Mouse (Mus musculus): ENCODE data around the gene Tspan31. TPM values are rescaled to one million over a fixed set of nuclear protein-coding genes. Genes with fewer than 3 reads are reported as not detected.
A peak's percentile ranks its signal among the peaks of the same experiment; 100 is the strongest.
"Not testable (repeated sequence)": the region's sequence is repeated elsewhere in the genome, so short reads cannot be mapped to it uniquely, and the experiment has no call there.

Gene Tspan31
- total RNA-seq, 4 experiments from 2014 or later = 62.9 to 68.4 (median 66.1) TPM

- no peak for DNase-seq (ENCODE audit: low spot score in 2 of 2)
Observed at GRCm38 (mm10) chr10:127065981-127066380, 4.1 kb downstream of the Tspan31 start.

DNA sequence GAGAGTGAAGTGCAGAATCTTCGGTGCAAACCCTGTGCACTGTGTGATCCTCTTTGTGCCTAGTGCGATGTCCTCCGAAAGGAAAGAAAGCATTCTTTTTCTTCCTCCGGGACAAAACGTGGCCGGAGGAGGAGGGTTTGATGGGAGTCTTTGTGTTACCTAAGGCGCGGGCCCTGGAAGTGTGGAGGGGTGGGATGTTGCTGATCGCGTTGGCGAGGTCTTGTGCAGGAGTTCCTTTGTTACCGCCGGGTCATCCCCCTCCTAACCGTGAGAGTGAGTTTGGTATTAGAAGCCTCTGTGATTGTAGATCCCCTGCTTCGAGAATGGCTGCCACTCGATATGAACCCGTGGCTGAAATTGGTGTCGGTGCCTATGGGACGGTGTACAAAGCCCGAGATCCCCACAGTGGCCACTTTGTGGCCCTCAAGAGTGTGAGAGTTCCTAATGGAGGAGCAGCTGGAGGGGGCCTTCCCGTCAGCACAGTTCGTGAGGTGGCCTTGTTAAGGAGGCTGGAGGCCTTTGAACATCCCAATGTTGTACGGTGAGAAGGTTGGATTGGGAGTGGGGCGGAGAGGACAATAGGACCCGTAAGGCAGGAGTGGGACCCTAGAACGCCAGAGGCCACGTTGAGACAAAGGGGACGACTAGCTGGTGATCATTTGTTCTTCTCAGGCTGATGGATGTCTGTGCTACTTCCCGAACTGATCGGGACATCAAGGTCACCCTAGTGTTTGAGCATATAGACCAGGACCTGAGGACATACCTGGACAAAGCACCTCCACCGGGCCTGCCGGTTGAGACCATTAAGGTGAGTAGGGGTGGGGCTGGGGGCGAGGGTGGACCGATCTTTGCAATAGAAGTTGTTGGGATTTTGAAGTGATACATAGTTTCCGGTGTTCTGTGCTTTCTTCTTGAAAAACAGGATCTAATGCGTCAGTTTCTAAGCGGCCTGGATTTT is 5.9 kb downstream of the Tspan31 start:
- no peak for DNase-seq (ENCODE audit: low spot score in 2 of 2)

GRCm38 (mm10) chr10:127063239-127063872 is 6.7 kb downstream of the Tspan31 start, which contains the start of gene Cdk4:
Cdk4 (plus strand) TSS chr10:127063534.
- DNase-seq (ENCODE audit: low spot score in 2 of 2) = peak; percentile 98

- DNase-seq (ENCODE audit: low spot score in 2 of 2) = no peak
Observed at GRCm38 (mm10) chr10:127062503-127062902, 7.6 kb downstream of the Tspan31 start.

DNA sequence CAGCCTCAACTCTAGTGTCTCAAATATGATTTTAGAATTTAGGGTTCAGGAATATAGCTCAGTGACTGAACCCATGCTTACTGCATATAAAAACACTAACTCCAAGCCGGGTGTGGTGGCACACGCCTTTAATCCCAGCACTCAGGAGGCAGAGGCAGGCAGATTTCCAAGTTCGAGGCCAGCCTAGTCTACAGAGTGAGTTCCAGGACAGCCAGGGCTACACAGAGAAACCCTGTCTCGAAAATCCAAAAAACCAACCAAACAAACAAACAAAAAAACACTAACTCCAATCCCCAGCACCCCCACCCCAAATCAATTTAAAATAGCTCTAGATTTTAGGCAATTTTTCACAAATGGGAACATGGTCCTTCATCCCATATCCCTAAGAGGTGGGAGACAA is 8.0 kb downstream of the Tspan31 start:
- DNase-seq (ENCODE audit: low spot score in 2 of 2) = not testable (repeated sequence)

DNA sequence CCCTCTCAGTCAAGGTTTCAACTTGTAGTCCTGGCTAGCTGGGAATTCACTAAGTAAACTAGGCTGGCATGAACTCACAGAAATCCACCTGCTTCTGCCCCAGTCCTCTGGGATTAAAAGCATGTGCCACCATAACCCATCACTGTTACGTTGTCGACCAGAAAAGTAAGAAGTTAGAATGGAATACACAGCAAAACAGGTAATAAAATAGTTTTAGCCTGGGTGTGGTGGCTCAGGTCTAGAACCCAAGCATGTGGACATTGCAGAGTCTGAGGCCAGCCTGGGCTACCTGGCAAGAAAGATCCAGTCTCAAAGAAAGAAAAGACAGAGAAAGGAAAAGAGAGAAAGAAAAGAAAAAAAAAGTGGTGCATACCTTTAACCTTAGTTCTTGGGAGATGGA is 8.6 kb downstream of the Tspan31 start:
- DNase-seq (ENCODE audit: low spot score in 2 of 2) = no peak

DNA sequence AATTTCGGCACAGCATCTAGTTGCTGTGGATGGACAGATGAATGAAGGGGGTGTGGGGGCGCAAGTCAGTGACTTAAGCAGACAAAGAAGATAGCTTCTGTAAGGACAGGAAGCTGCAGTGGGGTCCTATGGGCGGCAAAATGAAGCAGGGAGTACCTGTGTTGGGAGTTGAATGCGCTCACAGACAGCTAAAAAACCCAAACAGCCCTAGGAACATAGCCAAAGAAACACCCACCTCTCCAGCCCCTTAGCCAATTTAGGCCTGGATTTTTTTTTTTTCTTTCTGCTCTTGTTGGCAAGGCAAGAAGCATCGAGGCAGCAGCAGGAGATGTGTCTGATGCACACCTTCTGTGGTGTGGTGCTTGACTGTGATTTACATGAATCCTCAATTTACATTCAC is 9.0 kb downstream of the Tspan31 start:
- DNase-seq (ENCODE audit: low spot score in 2 of 2) = no peak

GRCm38 (mm10) chr10:127059968-127060916 is 9.8 kb downstream of the Tspan31 start, which contains the start of gene March9:
March9 (minus strand) TSS chr10:127060184.
- DNase-seq (ENCODE audit: low spot score in 2 of 2) = peak in 1 of 2 experiments; percentile 75

DNA sequence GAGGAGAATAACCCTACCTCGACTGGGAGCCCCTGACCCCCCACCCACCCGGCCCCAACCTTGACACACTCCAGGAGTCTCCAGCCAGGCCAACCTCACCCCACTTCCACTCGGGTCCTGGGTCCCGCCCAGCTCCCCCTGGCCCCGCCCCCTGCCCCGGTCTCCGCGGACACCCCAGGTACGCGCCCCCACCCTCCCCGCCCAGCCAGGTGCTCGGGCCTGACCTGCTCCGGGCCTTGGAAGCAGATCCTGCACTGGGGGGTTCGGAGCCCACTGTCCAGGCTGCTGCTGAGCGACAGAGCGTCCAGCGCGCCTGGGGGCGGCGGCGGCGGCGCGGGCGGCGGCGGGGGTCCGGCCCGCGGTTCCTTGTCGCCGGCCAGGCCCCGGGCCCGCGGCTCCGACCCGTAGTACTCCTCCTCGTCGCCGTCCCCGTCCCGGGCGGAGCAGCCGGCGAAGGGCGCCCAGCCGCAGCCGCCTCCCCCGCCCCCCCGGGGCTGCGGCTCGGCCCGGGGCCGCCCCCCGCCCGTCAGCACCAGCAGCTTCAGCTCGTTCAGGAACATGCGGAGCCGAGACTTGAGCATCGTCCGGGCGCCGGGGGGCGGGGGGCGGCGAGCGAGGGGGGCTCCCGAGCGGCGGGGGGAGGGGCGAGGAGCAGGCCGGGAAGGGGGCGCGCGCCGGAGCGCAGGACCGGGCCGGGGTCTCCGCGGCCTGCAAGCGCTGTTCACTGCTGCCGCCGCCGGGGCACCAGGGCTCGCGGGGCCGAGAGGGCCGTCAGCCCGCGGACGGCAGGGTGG is 10.7 kb downstream of the Tspan31 start:
- DNase-seq (ENCODE audit: low spot score in 2 of 2) = no peak

GRCm38 (mm10) chr10:127058708-127059107 is 11.4 kb downstream of the Tspan31 start:
- no peak for DNase-seq (ENCODE audit: low spot score in 2 of 2)

- DNase-seq (ENCODE audit: low spot score in 2 of 2) = peak in 1 of 2 experiments; percentile 75
Observed at GRCm38 (mm10) chr10:127058161-127058560, 11.9 kb downstream of the Tspan31 start.

GRCm38 (mm10) chr10:127056490-127056889 is 13.6 kb downstream of the Tspan31 start:
- DNase-seq (ENCODE audit: low spot score in 2 of 2) = no peak

- no peak for DNase-seq (ENCODE audit: low spot score in 2 of 2)
Observed at GRCm38 (mm10) chr10:127055406-127055805, 14.7 kb downstream of the Tspan31 start.

DNA sequence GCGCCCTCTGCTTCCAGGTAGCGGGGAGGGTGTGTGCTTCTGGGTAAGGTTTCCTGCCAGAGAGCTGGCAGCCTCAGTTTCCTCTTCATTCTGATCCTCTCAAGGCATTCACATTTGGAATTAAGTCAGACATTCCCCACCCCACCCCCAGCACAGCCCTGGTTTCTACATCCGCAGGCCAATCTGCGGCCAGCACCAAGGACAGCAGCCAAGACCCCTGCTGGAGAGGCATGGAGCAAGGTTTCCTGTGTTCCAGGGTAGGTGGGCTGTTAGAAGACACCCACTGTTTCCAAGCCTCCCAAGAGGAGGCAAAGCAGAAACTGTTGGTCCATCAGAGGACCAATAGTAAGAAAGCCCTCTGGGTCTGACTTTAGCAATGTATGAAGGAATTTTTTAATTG is 15.4 kb downstream of the Tspan31 start:
- no peak for DNase-seq (ENCODE audit: low spot score in 2 of 2)

DNA sequence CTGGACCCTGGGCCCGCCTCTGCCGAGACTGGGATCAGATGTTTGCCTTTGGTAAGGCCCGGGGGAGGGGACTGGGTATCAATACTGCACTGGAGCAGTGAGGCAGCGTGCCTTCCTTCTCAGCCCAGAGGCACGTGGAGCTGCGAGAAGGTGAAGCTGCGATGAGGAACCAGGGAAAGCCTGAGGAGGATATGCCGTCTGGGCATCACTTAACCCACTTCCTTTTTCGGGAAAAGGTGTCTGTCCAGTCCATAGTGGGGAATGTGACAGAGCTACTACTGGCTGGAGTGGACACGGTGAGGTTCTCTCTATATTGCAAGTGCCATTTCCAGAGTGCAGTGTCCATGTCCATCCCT is 20.0 kb downstream of the Tspan31 start:
- DNase-seq (ENCODE audit: low spot score in 2 of 2) = no peak

GRCm38 (mm10) chr10:127049395-127050118 is 20.5 kb downstream of the Tspan31 start:
- no peak for DNase-seq (ENCODE audit: low spot score in 2 of 2)

DNA sequence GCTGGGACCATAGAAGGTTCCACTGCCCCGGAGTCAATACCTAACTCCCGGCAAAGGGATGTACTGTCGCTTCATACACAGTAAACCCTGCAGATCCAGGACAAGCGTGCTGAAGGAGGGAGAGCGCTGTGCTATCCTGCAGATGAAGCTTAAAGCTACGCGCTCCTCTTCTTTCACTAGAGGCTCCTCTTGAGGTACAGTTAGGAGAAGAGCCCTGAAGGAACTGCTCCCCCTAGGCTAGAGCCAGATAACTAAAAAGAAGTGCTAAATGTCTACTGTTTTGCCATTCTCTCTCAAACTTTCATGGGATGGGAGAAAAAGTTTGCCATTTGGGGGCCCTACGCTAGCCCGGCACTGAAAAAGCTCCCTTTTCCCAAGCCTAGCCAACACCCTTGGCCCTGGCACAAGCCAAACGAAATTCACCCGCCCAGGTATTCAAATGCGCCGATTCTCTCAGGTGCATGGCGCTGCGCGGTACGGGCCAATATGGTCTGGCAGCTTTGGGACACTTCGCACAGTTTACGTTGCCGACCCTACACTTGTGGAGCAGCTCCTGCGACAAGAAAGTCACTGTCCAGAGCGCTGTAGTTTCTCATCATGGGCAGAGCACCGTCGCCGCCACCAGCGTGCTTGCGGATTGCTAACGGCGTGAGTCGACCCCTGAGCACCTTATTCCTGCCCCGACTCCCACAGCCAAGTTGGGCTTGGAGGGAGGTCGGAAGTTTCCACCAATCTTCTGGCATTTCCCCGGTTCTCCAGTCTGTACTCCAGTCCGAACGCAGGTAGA is 21.3 kb downstream of the Tspan31 start:
- DNase-seq (ENCODE audit: low spot score in 2 of 2) = no peak

GRCm38 (mm10) chr10:127047954-127048353 is 22.1 kb downstream of the Tspan31 start, which contains the start of gene Cyp27b1:
Cyp27b1 (plus strand) TSS chr10:127048250.
- no peak for DNase-seq (ENCODE audit: low spot score in 2 of 2)

- no peak for DNase-seq (ENCODE audit: low spot score in 2 of 2)
Observed at GRCm38 (mm10) chr10:127043187-127043586, 26.9 kb downstream of the Tspan31 start.
